Mouse (Mus musculus) forebrain, embryonic 14.5 days (tissue): ENCODE data around the gene Entpd1. TPM values are rescaled to one million over a fixed set of nuclear protein-coding genes. Genes with fewer than 3 reads are reported as not detected.
A peak's percentile ranks its signal among the peaks of the same experiment; 100 is the strongest.

Source experiments
- ATAC-seq: fragments of 200-750 bp; cut with Nextera tagmentation; 2 replicates; pipeline ENCODE4 v1.8.0; 2017; ENCODE audit warnings: mild to moderate bottlenecking, moderate library complexity
- DNase-seq: peaks from one replicate; pipeline ENCODE4 v3.0.0-alpha.2; 2015; ENCODE audit warnings: low spot score
- H3K27ac ChIP-seq: fragments of 300-500 bp; sonication (generic); 2 replicates; pipeline ENCODE4 v1.5.1; 2014; ENCODE audit warnings: low read depth, mild to moderate bottlenecking, control low read depth, low read length, moderate library complexity
- H3K27me3 ChIP-seq: fragments of 300-500 bp; sonication (generic); replicated peaks from 2 replicates; pipeline ENCODE4 v1.6.1; 2014; ENCODE audit warnings: low read length, control low read depth, mixed read lengths; ENCODE audit not compliant: control insufficient read depth, insufficient read depth
- H3K36me3 ChIP-seq: fragments of 300-500 bp; sonication (generic); 2 replicates; pipeline ENCODE4 v1.6.1; 2014; ENCODE audit warnings: low read length, control low read depth; ENCODE audit not compliant: control insufficient read depth, insufficient read depth
- H3K4me1 ChIP-seq: fragments of 300-500 bp; sonication (generic); 2 replicates; pipeline ENCODE4 v1.6.1; 2014; ENCODE audit warnings: antibody characterized with exemption, low read length, control low read depth; ENCODE audit not compliant: control insufficient read depth, insufficient read depth
- H3K4me2 ChIP-seq: fragments of 300-500 bp; sonication (generic); 2 replicates; pipeline ENCODE4 v1.6.1; 2014; ENCODE audit warnings: mild to moderate bottlenecking, control low read depth, low read length
- H3K4me3 ChIP-seq: fragments of 300-500 bp; sonication (generic); 2 replicates; pipeline ENCODE4 v1.5.1; 2014; ENCODE audit warnings: low read depth, low read length, control low read depth
- H3K9ac ChIP-seq: fragments of 300-500 bp; sonication (generic); 2 replicates; pipeline ENCODE4 v1.6.1; 2014; ENCODE audit warnings: mild to moderate bottlenecking, low read length, control low read depth, moderate library complexity
- H3K9me3 ChIP-seq: fragments of 300-500 bp; sonication (generic); replicated peaks from 2 replicates; pipeline ENCODE4 v1.6.1; 2016; ENCODE audit warnings: low read length, control low read depth, mixed read lengths; ENCODE audit not compliant: control insufficient read depth
- WGBS: fragments of 180-500 bp; shearing (Covaris S2); extraction: QIAGEN DNeasy Blood & Tissue Kit; methylation state at CpG from one replicate; pipeline ENCODE4 v1.1.7; 2014; 5-methylcytosine and 5-hydroxymethylcytosine counted together
- polyA plus RNA-seq: library from polyadenylated mRNA; unstranded; fragments of >200 nt; fragmentation: Nextera tagmentation; extraction: Ambion mirVana; gene quantifications from 2 replicates; pipeline ENCODE4 v1.2.1, GENCODE M21; 2014

The Entpd1 gene
- polyA plus RNA-seq, 1 experiment from 2014 or later = 9.1 TPM

GRCm38 (mm10) chr19:40733409-40733808 lies 121.2 kb downstream of the Entpd1 start:
- Histone ChIP-seq H3K27ac (no peak overlapping the region), H3K4me2 (no peak overlapping the region), H3K4me3 (no peak overlapping the region), H3K4me1 (peaks cover 3% of the 10 kb centered on the region; the same call in 1 of the 2 replicates), H3K27me3 (no peaks in the 10 kb centered on the region), H3K9me3 (no peaks in the 10 kb centered on the region), H3K36me3 (no peaks in the 10 kb centered on the region), H3K9ac (no peak overlapping the region)
- DNase-seq (no peak), ATAC-seq (no peak)
- WGBS = 85% methylated on average over 10 of the region's 10 CpGs

DNA sequence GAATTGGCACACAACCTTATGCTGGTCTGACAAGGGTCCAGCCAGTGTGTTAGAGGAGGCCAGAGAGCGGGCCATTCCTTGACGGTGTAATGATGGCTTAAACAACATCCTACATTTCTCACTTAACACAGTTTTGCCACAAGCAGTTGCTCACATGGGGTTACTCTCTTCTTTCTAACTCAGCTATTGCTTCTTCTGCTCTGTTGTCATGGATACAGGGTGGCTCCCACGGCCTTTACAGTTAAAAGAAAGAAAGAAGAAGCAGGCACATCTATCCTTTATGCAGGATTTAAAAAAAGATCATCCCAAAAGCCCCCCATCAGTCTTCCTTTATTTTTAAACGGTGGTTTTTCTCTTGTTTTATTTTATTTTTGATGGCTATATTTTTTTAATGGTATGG lies 121.7 kb downstream of the Entpd1 start:
- H3K36me3 ChIP-seq = no peaks in the 10 kb centered on the region
- no peaks in the 10 kb centered on the region for H3K9me3 ChIP-seq
- H3K27ac ChIP-seq = no peak overlapping the region
- 54% methylated on average over 4 of the region's 4 CpGs for WGBS
- H3K27me3 ChIP-seq = no peaks in the 10 kb centered on the region
- DNase-seq (no peak), ATAC-seq (no peak)
- peaks cover 3% of the 10 kb centered on the region; the same call in 1 of the 2 replicates for H3K4me1 ChIP-seq
- H3K4me3 ChIP-seq = no peak overlapping the region
- no peak overlapping the region for H3K9ac ChIP-seq
- no peak overlapping the region for H3K4me2 ChIP-seq

DNA sequence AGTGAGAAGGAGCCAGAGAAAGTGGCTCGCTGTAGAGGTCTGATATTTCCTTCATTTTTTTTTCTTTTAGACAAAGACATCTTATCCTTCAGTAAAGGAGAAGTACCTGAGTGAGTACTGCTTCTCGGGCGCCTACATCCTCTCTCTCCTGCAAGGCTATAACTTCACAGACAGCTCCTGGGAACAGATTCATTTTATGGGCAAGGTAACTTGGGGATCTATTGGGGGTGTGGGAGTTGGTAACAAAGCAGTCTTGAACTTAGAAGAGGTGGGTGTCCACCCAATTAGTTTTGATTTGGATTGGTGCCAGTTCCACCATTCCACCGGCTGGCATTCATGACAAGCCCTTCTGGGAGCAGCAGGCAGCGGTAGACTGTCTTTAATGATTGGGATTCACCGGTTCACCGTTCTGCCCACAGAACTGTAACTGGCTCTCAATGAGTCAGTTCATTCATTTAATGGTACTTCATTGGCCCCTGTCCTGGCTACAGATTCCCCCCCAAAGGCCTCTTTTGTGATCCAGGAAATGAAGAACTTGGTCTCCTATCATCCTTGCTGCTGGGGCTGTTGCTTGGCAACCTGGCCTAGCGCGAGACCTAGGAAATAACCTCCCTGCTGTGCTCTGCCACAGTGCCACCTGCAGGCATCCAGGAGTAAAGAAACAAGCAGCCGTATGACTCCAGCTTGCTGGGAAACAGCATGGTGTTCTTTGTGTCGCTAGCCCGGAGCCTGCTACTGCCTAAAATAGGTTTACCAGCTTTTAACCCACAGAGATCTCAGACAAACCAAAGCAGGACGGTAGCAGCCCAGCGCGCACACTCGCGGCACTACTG lies 124.7 kb downstream of the Entpd1 start:
- H3K9ac ChIP-seq = peak overlapping the region; percentile 49

GRCm38 (mm10) chr19:40737613-40738012 lies 125.4 kb downstream of the Entpd1 start:
- peak overlapping the region; percentile 43 for H3K4me2 ChIP-seq
- peak; percentile 24; the same call in 1 of the 2 replicates for ATAC-seq

More for the DNA sequence above, 124.7 kb downstream of the Entpd1 start:
- Histone ChIP-seq H3K4me1 (peaks cover 3% of the 10 kb centered on the region; the same call in 1 of the 2 replicates), H3K27ac (peak overlapping the region; percentile 86), H3K9me3 (no peaks in the 10 kb centered on the region), H3K27me3 (no peaks in the 10 kb centered on the region), H3K36me3 (no peaks in the 10 kb centered on the region), H3K4me3 (peak overlapping the region; percentile 8; the same call in 1 of the 2 replicates), H3K4me2 (peak overlapping the region; percentile 43)
- peak; percentile 96 for ATAC-seq
- 11% methylated on average over 17 of the region's 17 CpGs for WGBS
- DNase-seq = peak; percentile 96

DNA sequence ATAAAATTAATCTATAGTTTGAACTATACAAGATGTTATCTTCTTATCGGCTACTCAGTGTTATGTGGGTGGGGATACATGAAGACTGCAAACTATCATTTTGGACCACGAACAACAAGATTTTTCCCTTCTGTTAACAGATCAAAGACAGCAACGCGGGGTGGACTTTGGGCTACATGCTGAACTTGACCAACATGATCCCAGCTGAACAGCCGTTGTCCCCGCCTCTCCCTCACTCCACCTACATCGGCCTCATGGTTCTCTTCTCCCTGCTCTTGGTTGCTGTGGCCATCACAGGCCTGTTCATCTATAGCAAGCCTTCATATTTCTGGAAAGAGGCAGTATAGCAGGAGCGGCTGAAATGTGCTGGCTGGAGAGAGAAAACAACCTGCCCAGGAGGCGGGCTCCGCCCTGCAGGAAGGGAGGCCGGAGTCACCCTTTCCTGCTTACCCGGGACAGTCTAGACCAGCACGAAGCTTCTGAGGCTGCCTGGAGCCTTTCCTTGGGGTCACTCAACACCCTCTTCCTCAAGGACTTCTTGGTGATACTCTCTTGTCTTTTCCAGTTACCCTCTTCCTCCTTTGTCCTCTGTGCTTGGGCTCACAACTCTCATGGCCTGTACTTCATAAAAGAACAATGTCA lies 126.6 kb downstream of the Entpd1 start:
- no peak for ATAC-seq
- WGBS = 92% methylated on average over 13 of the region's 13 CpGs

More at GRCm38 (mm10) chr19:40737613-40738012, 125.4 kb downstream of the Entpd1 start:
- Histone ChIP-seq H3K4me3 (no peak overlapping the region), H3K36me3 (no peaks in the 10 kb centered on the region), H3K9me3 (no peaks in the 10 kb centered on the region), H3K4me1 (peaks cover 3% of the 10 kb centered on the region; the same call in 1 of the 2 replicates), H3K27ac (peak overlapping the region; percentile 86), H3K27me3 (no peaks in the 10 kb centered on the region), H3K9ac (peak overlapping the region; percentile 49)
- WGBS = 76% methylated on average over 5 of the region's 5 CpGs
- DNase-seq = no peak

GRCm38 (mm10) chr19:40746603-40747002 lies 134.4 kb downstream of the Entpd1 start:
- Histone ChIP-seq H3K9me3 (no peaks in the 10 kb centered on the region), H3K4me3 (no peak overlapping the region), H3K4me2 (no peak overlapping the region), H3K27me3 (no peaks in the 10 kb centered on the region), H3K9ac (no peak overlapping the region), H3K27ac (no peak overlapping the region), H3K36me3 (no peaks in the 10 kb centered on the region), H3K4me1 (no peaks in the 10 kb centered on the region)
- peak; percentile 85 for ATAC-seq
- 27% methylated on average over 4 of the region's 4 CpGs for WGBS
- peak; percentile 73 for DNase-seq

More for the DNA sequence above, 126.6 kb downstream of the Entpd1 start:
- no peaks in the 10 kb centered on the region for H3K36me3 ChIP-seq
- H3K4me3 ChIP-seq = no peak overlapping the region
- H3K27ac ChIP-seq = no peak overlapping the region
- H3K9me3 ChIP-seq = no peaks in the 10 kb centered on the region
- H3K9ac ChIP-seq = no peak overlapping the region
- H3K27me3 ChIP-seq = no peaks in the 10 kb centered on the region
- no peak overlapping the region for H3K4me2 ChIP-seq
- DNase-seq = no peak
- peaks cover 3% of the 10 kb centered on the region; the same call in 1 of the 2 replicates for H3K4me1 ChIP-seq

DNA sequence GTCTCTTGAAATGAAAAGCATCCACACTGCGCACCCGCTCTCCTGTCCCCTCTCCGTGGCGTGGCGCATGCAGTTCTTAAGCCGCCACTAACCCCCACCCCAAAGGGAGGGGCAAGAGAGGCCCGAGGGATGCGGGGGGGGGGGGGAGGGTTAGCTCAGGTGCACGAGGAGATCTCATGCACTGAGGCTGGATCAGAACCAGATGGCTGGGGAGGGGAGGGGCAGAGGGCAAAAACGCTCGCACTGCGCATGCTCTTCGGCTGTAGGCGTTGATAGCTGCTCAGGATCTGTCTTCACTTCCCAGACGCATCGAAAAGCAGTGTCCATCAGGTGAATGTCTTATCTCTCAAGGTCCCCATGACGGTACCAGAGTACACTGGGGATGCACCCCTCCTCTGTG lies 136.4 kb downstream of the Entpd1 start, which contains the start of gene Cc2d2b:
Cc2d2b (plus strand) TSS at position 195 of the 400 bp plus-strand sequence.
- H3K27me3 ChIP-seq = no peaks in the 10 kb centered on the region
- no peaks in the 10 kb centered on the region for H3K9me3 ChIP-seq
- no peak within 1 kb of the TSS for H3K4me3 ChIP-seq
- H3K4me1 ChIP-seq = no peaks in the 10 kb centered on the region
- no peak within 1 kb of the TSS for H3K27ac ChIP-seq
- DNase-seq = no peak
- H3K36me3 ChIP-seq = no peaks in the 10 kb centered on the region
- no peak within 1 kb of the TSS for H3K4me2 ChIP-seq
- 78% methylated on average over 15 of the region's 17 CpGs for WGBS
- no peak within 1 kb of the TSS for H3K9ac ChIP-seq
- ATAC-seq = no peak

DNA sequence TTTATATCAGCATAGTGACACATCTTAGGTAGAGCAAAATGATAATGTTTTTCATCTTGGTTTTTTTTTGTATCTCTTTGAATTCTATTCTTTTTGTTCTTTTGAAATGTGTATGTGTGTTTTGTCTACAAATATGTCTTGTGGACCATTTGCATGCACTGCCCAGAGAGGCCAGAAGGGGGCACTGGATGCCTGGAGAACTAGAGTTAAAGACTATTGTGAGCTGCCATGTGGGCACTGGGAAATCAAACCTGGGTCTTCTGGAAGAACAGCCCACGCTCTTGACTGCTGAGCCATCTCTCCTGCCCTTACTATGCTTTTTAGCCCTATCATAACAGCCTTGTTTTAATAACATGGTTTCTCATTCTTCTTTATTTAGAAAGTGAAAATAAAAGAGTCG lies 142.1 kb downstream of the Entpd1 start:
- ATAC-seq = no peak
- H3K36me3 ChIP-seq = no peaks in the 10 kb centered on the region
- H3K4me1 ChIP-seq = 0 out of 2 replicates have a peak, but pooled peaks cover 3% of the 10 kb centered on the region
- no peak overlapping the region for H3K4me2 ChIP-seq
- H3K9ac ChIP-seq = no peak overlapping the region
- WGBS = 73% methylated on average over 2 of the region's 2 CpGs
- H3K27ac ChIP-seq = no peak overlapping the region
- DNase-seq = peak; percentile 25
- no peak overlapping the region for H3K4me3 ChIP-seq
- H3K9me3 ChIP-seq = no peaks in the 10 kb centered on the region
- H3K27me3 ChIP-seq = no peaks in the 10 kb centered on the region
